Mouse (Mus musculus): Measurements from ENCODE around the gene Tnfsf10. TPM values are rescaled to one million over a fixed set of nuclear protein-coding genes. Genes with fewer than 3 reads are reported as not detected.

The Tnfsf10 gene
- total RNA-seq, 1 experiment from 2014 or later, result 12.7 TPM

DNA sequence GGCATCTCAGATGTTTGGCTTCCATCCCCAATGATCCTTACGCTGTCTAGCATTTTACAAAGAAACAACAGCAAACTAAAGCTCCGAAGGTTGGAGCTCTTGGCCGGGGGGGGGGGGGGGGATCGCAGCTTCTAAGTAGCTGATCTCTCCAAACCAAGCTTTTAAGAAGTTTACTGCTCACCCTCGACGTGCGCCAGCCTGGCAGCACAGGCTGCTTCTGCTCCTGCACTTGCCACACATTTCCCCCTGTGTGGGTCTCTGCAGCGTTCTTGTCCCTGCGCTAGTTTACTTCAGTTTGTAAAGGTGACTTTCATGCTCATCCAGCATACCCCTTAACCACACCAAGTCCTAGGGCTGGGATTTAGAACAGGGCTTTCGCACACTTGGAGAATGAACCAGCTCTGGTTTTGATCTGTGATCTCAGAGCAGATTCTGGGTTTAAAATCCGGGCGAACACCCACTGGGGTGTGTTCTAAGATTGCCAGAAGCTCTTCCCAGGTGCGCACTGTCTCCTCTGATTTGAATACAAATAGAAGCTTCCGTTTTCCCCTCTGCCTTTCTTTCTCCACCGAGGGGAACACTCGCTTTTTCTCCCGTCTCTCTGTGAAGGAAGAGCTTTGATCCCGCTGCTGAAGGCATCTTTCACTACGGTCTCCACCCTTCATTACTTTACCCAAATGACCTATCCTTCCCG, 53.9 kb downstream of the Tnfsf10 start:
- no peak for DNase-seq

DNA sequence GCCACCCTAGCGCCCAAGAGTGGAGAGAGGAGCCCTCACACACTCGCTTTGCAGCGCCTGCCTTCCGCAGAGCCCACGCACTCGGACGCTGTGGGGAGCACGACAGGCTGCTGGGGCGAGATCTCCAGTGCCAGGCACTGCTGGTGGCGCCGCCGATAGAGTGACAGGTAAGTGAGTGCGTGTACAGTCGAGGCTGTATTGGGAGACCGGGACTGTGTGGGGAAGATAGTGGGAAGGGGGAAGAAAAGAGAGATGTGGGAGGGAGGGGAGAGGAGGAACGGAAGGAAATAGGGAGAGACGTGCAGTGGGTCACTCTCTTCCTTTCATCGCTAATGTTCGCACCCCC, 54.4 kb downstream of the Tnfsf10 start, which contains the start of gene Ghsr:
TSS of gene Ghsr (plus strand) at position 76 of the 346 bp plus-strand sequence.
- DNase-seq, result no peak

DNA sequence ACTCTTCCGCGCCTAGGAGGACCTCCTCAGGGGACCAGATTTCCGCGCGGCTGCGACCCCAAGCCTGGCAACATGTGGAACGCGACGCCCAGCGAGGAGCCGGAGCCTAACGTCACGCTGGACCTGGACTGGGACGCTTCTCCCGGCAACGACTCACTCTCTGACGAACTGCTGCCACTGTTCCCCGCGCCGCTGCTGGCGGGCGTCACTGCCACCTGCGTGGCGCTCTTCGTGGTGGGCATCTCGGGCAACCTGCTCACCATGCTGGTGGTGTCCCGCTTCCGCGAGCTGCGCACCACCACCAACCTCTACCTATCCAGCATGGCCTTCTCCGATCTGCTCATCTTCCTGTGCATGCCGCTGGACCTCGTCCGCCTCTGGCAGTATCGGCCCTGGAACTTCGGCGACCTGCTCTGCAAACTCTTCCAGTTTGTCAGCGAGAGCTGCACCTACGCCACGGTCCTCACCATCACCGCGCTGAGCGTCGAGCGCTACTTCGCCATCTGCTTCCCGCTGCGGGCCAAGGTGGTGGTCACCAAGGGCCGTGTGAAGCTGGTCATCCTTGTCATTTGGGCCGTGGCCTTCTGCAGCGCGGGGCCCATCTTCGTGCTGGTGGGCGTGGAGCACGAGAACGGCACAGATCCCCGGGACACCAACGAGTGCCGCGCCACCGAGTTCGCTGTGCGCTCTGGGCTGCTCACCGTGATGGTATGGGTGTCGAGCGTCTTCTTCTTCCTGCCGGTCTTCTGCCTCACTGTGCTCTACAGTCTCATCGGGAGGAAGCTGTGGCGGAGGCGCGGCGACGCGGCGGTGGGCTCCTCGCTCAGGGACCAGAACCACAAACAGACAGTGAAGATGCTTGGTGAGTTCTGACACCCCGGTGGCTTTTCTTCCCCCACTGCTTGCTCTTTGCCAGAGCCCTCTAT, 55.2 kb downstream of the Tnfsf10 start:
- no peak for DNase-seq

DNA sequence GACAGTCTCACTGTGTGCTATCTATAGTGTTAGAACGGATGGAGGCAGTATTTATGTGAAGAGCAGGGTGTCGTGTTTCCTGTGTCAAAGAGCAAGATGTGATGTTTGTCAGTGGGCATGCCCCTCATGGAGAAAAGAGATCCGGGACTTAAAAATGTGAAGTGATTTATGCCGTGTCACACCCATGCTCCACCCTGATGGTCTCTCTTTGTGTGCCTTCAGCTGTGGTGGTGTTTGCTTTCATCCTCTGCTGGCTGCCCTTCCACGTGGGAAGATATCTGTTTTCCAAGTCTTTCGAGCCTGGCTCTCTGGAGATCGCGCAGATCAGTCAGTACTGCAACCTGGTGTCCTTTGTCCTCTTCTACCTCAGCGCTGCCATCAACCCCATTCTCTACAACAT, 57.6 kb downstream of the Tnfsf10 start:
- no peak for DNase-seq

DNA sequence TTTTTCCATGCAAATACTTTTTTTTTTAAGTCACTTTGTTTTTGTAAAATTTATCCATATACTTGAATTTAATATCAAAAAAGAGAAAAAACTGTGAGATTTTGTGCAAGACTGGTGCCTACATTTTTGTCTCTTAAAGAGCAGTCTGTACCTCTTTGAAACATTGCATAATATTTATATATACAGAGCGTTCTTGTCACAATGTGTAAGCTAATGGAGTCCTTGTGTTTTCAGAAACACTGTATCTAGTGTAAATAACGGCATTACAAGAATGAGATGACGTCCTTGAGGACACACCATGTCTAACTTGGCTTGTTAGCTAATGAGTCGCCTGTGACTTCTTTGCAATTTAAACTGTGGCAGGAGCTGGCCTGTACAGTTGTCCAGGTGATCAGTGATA, 61.1 kb downstream of the Tnfsf10 start:
- no peak for DNase-seq

DNA sequence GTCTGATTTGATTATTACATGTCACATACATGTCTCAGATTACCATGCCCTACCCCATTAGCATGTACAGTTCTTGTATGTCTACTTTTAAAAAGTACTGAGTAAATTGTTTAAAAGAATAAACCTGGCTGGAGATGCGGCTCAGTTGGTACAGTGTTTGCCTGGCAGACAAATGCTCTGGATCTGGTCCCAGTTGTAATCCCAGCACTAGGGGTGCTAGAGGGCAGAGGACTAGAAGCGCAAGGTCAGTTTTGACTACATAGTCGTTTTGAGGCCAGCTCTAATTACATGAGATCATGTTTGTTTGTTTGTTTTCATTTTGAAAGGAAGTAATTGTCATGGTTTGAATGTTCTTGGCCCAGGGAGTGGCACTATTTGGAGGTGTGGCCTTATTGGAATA, 68.0 kb downstream of the Tnfsf10 start:
- DNase-seq, result peak; percentile 16

DNA sequence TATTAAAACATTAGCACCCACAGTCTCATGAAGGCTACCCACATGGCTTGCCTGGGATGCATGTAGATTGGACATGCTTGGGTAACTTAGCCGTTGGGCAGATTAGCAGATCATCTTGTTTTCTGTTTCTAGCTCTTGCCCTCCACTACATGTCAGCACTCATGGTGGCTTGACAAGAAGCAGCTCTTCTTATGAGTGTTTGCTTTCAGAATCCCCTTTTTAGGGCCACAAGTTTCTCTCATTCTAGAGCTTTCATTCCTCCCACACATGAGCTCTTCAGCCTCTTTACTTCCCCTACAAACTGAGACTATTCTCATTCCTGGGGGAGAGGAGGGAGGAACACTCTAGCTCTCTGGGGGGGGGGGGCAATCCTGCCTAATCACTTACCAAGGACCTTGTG, 73.1 kb downstream of the Tnfsf10 start:
- no peak for DNase-seq

Other genes starting within 250 kb of the Tnfsf10 start
- gene Ect2, start 163.2 kb upstream of the Tnfsf10 start, total RNA-seq (2021), result 12.6 and 13.6 TPM in 2 replicates
- 87.5 and 88.1 TPM in 2 replicates for gene Nceh1, start 134.1 kb upstream of the Tnfsf10 start, total RNA-seq (2021)
- gene Ghsr, start 54.3 kb downstream of the Tnfsf10 start, total RNA-seq (2021), result not detected in 2 replicates

Measured in adrenal gland, postnatal 14 days (tissue).